Mouse (Mus musculus) CH12.LX (cell line): ENCODE measurements at regions not wholly inside any gene's neighbourhood (a gene's known extent, or its start where the extent isn't known, plus 50 kb on each side); places are given as distances from the start of the nearest gene placed in this dataset.

ENCODE experiments used
- DNase-seq: peaks from one replicate; pipeline ENCODE4 v3.0.0-alpha.2; 2013; ENCODE audit errors: extremely low read depth
- H3K27ac ChIP-seq: 2 replicates; pipeline ENCODE4 v1.5.1; 2012; ENCODE audit warnings: low read depth, mild to moderate bottlenecking, control low read depth, moderate library complexity; ENCODE audit not compliant: insufficient read depth
- H3K27me3 ChIP-seq: replicated peaks from 2 replicates; pipeline ENCODE3; 2012; ENCODE audit warnings: inconsistent platforms
- H3K36me3 ChIP-seq, 2 experiments: replicated peaks in 1 of 2; 2 replicates each; pipeline versions ENCODE3 to v1.6.1; 2012; ENCODE audit warnings: inconsistent platforms in 1 of 2, low read length in 1 of 2, mild to moderate bottlenecking in 1 of 2, mixed read lengths in 1 of 2, moderate library complexity in 1 of 2; ENCODE audit not compliant: control insufficient read depth in 1 of 2, insufficient read depth in 1 of 2
- H3K4me1 ChIP-seq, 2 experiments: 2 replicates each; pipeline ENCODE4 v1.6.1; 2012; ENCODE audit warnings: inconsistent platforms in 1 of 2, moderate library complexity in 1 of 2; ENCODE audit not compliant: insufficient read depth in 2 of 2, control insufficient read depth in 1 of 2
- H3K4me2 ChIP-seq: 2 replicates; pipeline ENCODE4 v1.6.1; 2012; ENCODE audit warnings: low read depth, mild to moderate bottlenecking, control low read depth; ENCODE audit not compliant: poor library complexity, insufficient read depth, severe bottlenecking
- H3K4me3 ChIP-seq, 3 experiments: fragments of 150-350 bp in 1 of 3; sonication (generic) in 1 of 3; replicated peaks in 1 of 3; 2 replicates each; pipeline versions ENCODE3 to v1.5.1; 2011 to 2012; ENCODE audit warnings: low read depth in 2 of 3, low read length in 2 of 3, mild to moderate bottlenecking in 2 of 3, moderate library complexity in 2 of 3, control low read depth in 1 of 3, improper control_type of control experiment in 1 of 3, inconsistent platforms in 1 of 3, mixed read lengths in 1 of 3; ENCODE audit not compliant: poor library complexity in 1 of 3
- H3K79me2 ChIP-seq: replicated peaks from 2 replicates; pipeline ENCODE4 v1.6.1; 2012; ENCODE audit warnings: mild to moderate bottlenecking, moderate library complexity; ENCODE audit not compliant: control insufficient read depth, poor library complexity, insufficient read depth, severe bottlenecking; ENCODE audit errors: extremely low read depth
- H3K9ac ChIP-seq: 2 replicates; pipeline ENCODE4 v1.6.1; 2012; ENCODE audit warnings: low read depth, mild to moderate bottlenecking, control low read depth, moderate library complexity; ENCODE audit not compliant: insufficient read depth
- H3K9me3 ChIP-seq: replicated peaks from 2 replicates; pipeline ENCODE3; 2012; ENCODE audit warnings: low read length, inconsistent platforms, mixed read lengths
- BHLHE40 ChIP-seq: IDR thresholded peaks from 2 replicates; pipeline ENCODE4 v1.6.1; 2011; ENCODE audit warnings: mild to moderate bottlenecking, low read depth, low read length, improper control_type of control experiment
- CHD1 ChIP-seq: IDR thresholded peaks from 2 replicates; pipeline ENCODE4 v1.6.1; 2012; ENCODE audit warnings: low read depth, low read length, improper control_type of control experiment, inconsistent platforms
- CHD2 ChIP-seq: IDR thresholded peaks from 2 replicates; pipeline ENCODE4 v1.6.1; 2011; ENCODE audit warnings: low read length, improper control_type of control experiment
- CTCF ChIP-seq, 2 experiments: IDR thresholded peaks in 1 of 2; conservative IDR thresholded peaks in 1 of 2; 2 replicates each; pipeline ENCODE4 v1.5.1; 2011 to 2012; ENCODE audit warnings: low read depth in 2 of 2, low read length in 2 of 2, improper control_type of control experiment in 1 of 2, inconsistent platforms in 1 of 2, mild to moderate bottlenecking in 1 of 2, moderate library complexity in 1 of 2
- EP300 ChIP-seq: IDR thresholded peaks from 2 replicates; pipeline ENCODE4 v1.6.1; 2011; ENCODE audit warnings: low read length, improper control_type of control experiment
- ETS1 ChIP-seq: conservative IDR thresholded peaks from 2 replicates; pipeline ENCODE4 v1.6.1; 2012; ENCODE audit warnings: low read depth, mild to moderate bottlenecking, inconsistent platforms, low read length, improper control_type of control experiment, moderate library complexity
- GABPA ChIP-seq: IDR thresholded peaks from 2 replicates; pipeline ENCODE4 v1.6.1; 2012; ENCODE audit warnings: low read depth, low read length, improper control_type of control experiment, inconsistent platforms; ENCODE audit not compliant: insufficient replicate concordance
- JUND ChIP-seq: conservative IDR thresholded peaks from 2 replicates; pipeline ENCODE4 v1.6.1; 2011; ENCODE audit warnings: low read depth, low read length, improper control_type of control experiment
- MAFK ChIP-seq: IDR thresholded peaks from 2 replicates; pipeline ENCODE4 v1.6.1; 2011; ENCODE audit warnings: low read length, improper control_type of control experiment; ENCODE audit not compliant: insufficient replicate concordance
- MAX ChIP-seq: IDR thresholded peaks from 2 replicates; pipeline ENCODE4 v1.6.1; 2011; ENCODE audit warnings: low read length, improper control_type of control experiment
- MAZ ChIP-seq: IDR thresholded peaks from 2 replicates; pipeline ENCODE4 v1.6.1; 2012; ENCODE audit warnings: low read depth, mild to moderate bottlenecking, inconsistent platforms, low read length, improper control_type of control experiment, moderate library complexity
- MEF2A ChIP-seq: IDR thresholded peaks from 2 replicates; pipeline ENCODE4 v1.6.1; 2014; ENCODE audit warnings: low read depth, mild to moderate bottlenecking, inconsistent platforms, low read length, improper control_type of control experiment, borderline replicate concordance
- MXI1 ChIP-seq: IDR thresholded peaks from 2 replicates; pipeline ENCODE4 v1.6.1; 2011; ENCODE audit warnings: mild to moderate bottlenecking, low read depth, low read length, improper control_type of control experiment
- MYC ChIP-seq: IDR thresholded peaks from 2 replicates; pipeline ENCODE4 v1.6.1; 2011; ENCODE audit warnings: low read depth, mild to moderate bottlenecking, improper control_type of control experiment, low read length
- NELFE ChIP-seq: IDR thresholded peaks from 2 replicates; pipeline ENCODE4 v1.6.1; 2011; ENCODE audit warnings: low read depth, low read length, improper control_type of control experiment
- NRF1 ChIP-seq: IDR thresholded peaks from 2 replicates; pipeline ENCODE4 v1.6.1; 2014; ENCODE audit warnings: low read depth, mild to moderate bottlenecking, inconsistent platforms, low read length, improper control_type of control experiment, moderate library complexity
- PAX5 ChIP-seq: IDR thresholded peaks from 2 replicates; pipeline ENCODE4 v1.6.1; 2012; ENCODE audit warnings: low read length, inconsistent platforms, mixed read lengths
- POLR2AphosphoS2 ChIP-seq: IDR thresholded peaks from 2 replicates; pipeline ENCODE4 v1.6.1; 2011; ENCODE audit warnings: low read depth, low read length, improper control_type of control experiment
- SIN3A ChIP-seq: IDR thresholded peaks from 2 replicates; pipeline ENCODE4 v1.6.1; 2012; ENCODE audit warnings: low read length, improper control_type of control experiment, inconsistent platforms
- SMC3 ChIP-seq: IDR thresholded peaks from 2 replicates; pipeline ENCODE4 v1.6.1; 2011; ENCODE audit warnings: low read depth, low read length, improper control_type of control experiment
- TCF12 ChIP-seq: IDR thresholded peaks from 2 replicates; pipeline ENCODE4 v1.6.1; 2014; ENCODE audit warnings: low read depth, mild to moderate bottlenecking, inconsistent platforms, low read length, improper control_type of control experiment
- UBTF ChIP-seq: IDR thresholded peaks from 2 replicates; pipeline ENCODE4 v1.6.1; 2012; ENCODE audit warnings: low read depth, mild to moderate bottlenecking, inconsistent platforms, low read length, improper control_type of control experiment, moderate library complexity
- USF2 ChIP-seq: conservative IDR thresholded peaks from 2 replicates; pipeline ENCODE4 v1.6.1; 2011; ENCODE audit warnings: low read depth, low read length, improper control_type of control experiment
- ZKSCAN1 ChIP-seq: IDR thresholded peaks from 2 replicates; pipeline ENCODE4 v1.6.1; 2012; ENCODE audit warnings: low read depth, inconsistent platforms, low read length, improper control_type of control experiment, borderline replicate concordance
- ZNF384 ChIP-seq: IDR thresholded peaks from 2 replicates; pipeline ENCODE4 v1.6.1; 2012; ENCODE audit warnings: low read depth, low read length, improper control_type of control experiment, inconsistent platforms
- dilution Hi-C: fragments of 300-500 bp; cut with MboI; formaldehyde crosslinking; loops from 2 replicates; pipeline ENCODE4 v1.14.3; 2020; ENCODE audit warnings: low sequenced_read_pairs; ENCODE audit not compliant: extremely low pct_unique_long_range_greater_than_20kb, extremely low pct_ligation_motif_present
- in situ Hi-C: fragments of 300-500 bp; cut with MboI; formaldehyde crosslinking; loops from 3 replicates; pipeline ENCODE4 v1.14.3; 2019; ENCODE audit warnings: low sequenced_read_pairs, low pct_ligation_motif_present, low pct_unique_long_range_greater_than_20kb, mixed read lengths

DNA sequence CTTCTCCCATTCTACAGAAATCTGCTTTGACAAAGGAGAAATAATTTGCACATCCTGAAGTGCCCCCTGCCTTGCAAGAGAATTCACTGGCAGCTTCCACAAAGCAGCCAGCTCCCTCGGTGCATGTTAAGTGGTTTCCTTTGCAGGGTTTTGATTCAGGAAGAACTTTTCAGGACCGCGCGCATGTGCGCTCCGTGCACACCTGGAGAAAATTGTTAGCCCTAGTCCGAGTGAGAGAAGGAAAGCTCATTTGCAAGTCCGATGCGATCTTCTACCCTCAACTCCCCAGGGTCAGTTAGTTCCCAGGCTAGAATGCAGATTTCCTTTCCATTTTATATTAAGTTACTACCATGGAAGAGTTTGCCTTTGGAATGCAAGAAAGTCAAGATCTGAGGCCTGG, 145.8 kb upstream of the Fstl4 start:
- peak overlapping the region; percentile 97 for H3K4me2 ChIP-seq
- H3K27me3 ChIP-seq: peaks cover 85% of the 10 kb centered on the region
- DNase-seq: no peak
- peaks cover 6 to 12% of the 10 kb centered on the region in 2 experiments for H3K4me1 ChIP-seq
- peak overlapping the region; percentile 41; the same call in 1 of the 2 replicates for H3K9ac ChIP-seq
- H3K36me3 ChIP-seq: no peaks in the 10 kb centered on the region
- H3K27ac ChIP-seq: no peak overlapping the region
- no peaks in the 10 kb centered on the region for H3K9me3 ChIP-seq
- no peaks in the 10 kb centered on the region for H3K79me2 ChIP-seq
- H3K4me3 ChIP-seq: peak overlapping the region in 2 of 3 experiments; percentile 20 to 37
- in situ Hi-C loops: no loop called here
- TF ChIP-seq CHD2 (no peak), USF2 (no peak), MEF2A (no peak), POLR2AphosphoS2 (no peak), BHLHE40 (peak; percentile 76), SMC3 (no peak), ETS1 (no peak), CHD1 (no peak), MAZ (no peak), MAFK (no peak), NELFE (no peak), CTCF (conservative IDR thresholded peaks at IDR 0.05 in 1 of 2, IDR thresholded peaks at IDR 0.05 in 1 of 2; ENCODE audit: low read depth in 2 of 2, low read length in 2 of 2) (no peak), NRF1 (peak; percentile 64), MYC (no peak), TCF12 (0 out of 2 replicates have a peak, but pooled peaks have one; percentile 24), MXI1 (no peak), ZNF384 (no peak)
- dilution Hi-C loops: no loop called here

DNA sequence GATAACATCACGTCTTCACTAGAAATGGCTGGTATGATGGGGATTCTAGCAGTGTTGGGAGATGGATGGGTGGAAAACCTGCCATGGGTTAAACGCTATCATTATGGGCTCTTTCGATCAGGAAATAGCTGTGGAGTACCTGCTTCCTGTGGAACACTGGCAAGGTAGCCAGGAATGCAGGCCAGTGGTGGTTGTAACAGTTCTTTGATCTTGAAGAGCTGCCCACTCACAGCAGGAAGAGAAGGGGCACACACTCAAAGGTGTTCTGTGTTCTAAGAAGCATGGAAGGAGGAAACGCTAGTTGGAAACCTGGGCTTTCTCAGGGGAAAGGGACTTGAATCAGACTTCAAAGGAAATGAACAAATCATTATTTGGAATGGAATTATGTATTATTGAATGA, 141.6 kb upstream of the Fstl4 start:
- no peaks in the 10 kb centered on the region for H3K9me3 ChIP-seq
- H3K4me1 ChIP-seq: peaks cover 6 to 12% of the 10 kb centered on the region in 2 experiments
- H3K27ac ChIP-seq: no peak overlapping the region
- no peak for DNase-seq
- H3K4me2 ChIP-seq: no peak overlapping the region
- H3K27me3 ChIP-seq: peaks cover 84% of the 10 kb centered on the region
- H3K36me3 ChIP-seq: no peaks in the 10 kb centered on the region
- H3K4me3 ChIP-seq: no peak overlapping the region
- dilution Hi-C loops (no loop called here), in situ Hi-C loops (no loop called here)
- H3K79me2 ChIP-seq: no peaks in the 10 kb centered on the region
- no peak overlapping the region for H3K9ac ChIP-seq
- TF ChIP-seq GABPA: no peak
- TF ChIP-seq ZNF384: no peak
- no peak for TF ChIP-seq PAX5
- no peak for TF ChIP-seq EP300
- TF ChIP-seq JUND: no peak
- no peak for TF ChIP-seq SIN3A
- TF ChIP-seq ZKSCAN1: no peak
- TF ChIP-seq UBTF: no peak
- no peak for TF ChIP-seq MAX
- no peak for TF ChIP-seq MAFK
- TF ChIP-seq CTCF (conservative IDR thresholded peaks at IDR 0.05 in 1 of 2, IDR thresholded peaks at IDR 0.05 in 1 of 2; ENCODE audit: low read depth in 2 of 2, low read length in 2 of 2): no peak
- no peak for TF ChIP-seq BHLHE40
- TF ChIP-seq, all 38 proteins: peak for 0
